Mouse (Mus musculus) CH12.LX (cell line): ENCODE data around the gene Gabarapl2. TPM values are rescaled to one million over a fixed set of nuclear protein-coding genes. Genes with fewer than 3 reads are reported as not detected.

Source experiments
- DNase-seq: peaks from one replicate; pipeline ENCODE4 v3.0.0-alpha.2; 2013; ENCODE audit errors: extremely low read depth
- H3K27ac ChIP-seq: 2 replicates; pipeline ENCODE4 v1.5.1; 2012; ENCODE audit warnings: low read depth, mild to moderate bottlenecking, control low read depth, moderate library complexity; ENCODE audit not compliant: insufficient read depth
- H3K27me3 ChIP-seq: replicated peaks from 2 replicates; pipeline ENCODE3; 2012; ENCODE audit warnings: inconsistent platforms
- H3K36me3 ChIP-seq, 2 experiments: replicated peaks in 1 of 2; 2 replicates each; pipeline versions ENCODE3 to v1.6.1; 2012; ENCODE audit warnings: inconsistent platforms in 1 of 2, low read length in 1 of 2, mild to moderate bottlenecking in 1 of 2, mixed read lengths in 1 of 2, moderate library complexity in 1 of 2; ENCODE audit not compliant: control insufficient read depth in 1 of 2, insufficient read depth in 1 of 2
- H3K4me1 ChIP-seq, 2 experiments: 2 replicates each; pipeline ENCODE4 v1.6.1; 2012; ENCODE audit warnings: inconsistent platforms in 1 of 2, moderate library complexity in 1 of 2; ENCODE audit not compliant: insufficient read depth in 2 of 2, control insufficient read depth in 1 of 2
- H3K4me2 ChIP-seq: 2 replicates; pipeline ENCODE4 v1.6.1; 2012; ENCODE audit warnings: low read depth, mild to moderate bottlenecking, control low read depth; ENCODE audit not compliant: poor library complexity, insufficient read depth, severe bottlenecking
- H3K4me3 ChIP-seq, 3 experiments: fragments of 150-350 bp in 1 of 3; sonication (generic) in 1 of 3; replicated peaks in 1 of 3; 2 replicates each; pipeline versions ENCODE3 to v1.5.1; 2011 to 2012; ENCODE audit warnings: low read depth in 2 of 3, low read length in 2 of 3, mild to moderate bottlenecking in 2 of 3, moderate library complexity in 2 of 3, control low read depth in 1 of 3, improper control_type of control experiment in 1 of 3, inconsistent platforms in 1 of 3, mixed read lengths in 1 of 3; ENCODE audit not compliant: poor library complexity in 1 of 3
- H3K79me2 ChIP-seq: replicated peaks from 2 replicates; pipeline ENCODE4 v1.6.1; 2012; ENCODE audit warnings: mild to moderate bottlenecking, moderate library complexity; ENCODE audit not compliant: control insufficient read depth, poor library complexity, insufficient read depth, severe bottlenecking; ENCODE audit errors: extremely low read depth
- H3K9ac ChIP-seq: 2 replicates; pipeline ENCODE4 v1.6.1; 2012; ENCODE audit warnings: low read depth, mild to moderate bottlenecking, control low read depth, moderate library complexity; ENCODE audit not compliant: insufficient read depth
- H3K9me3 ChIP-seq: replicated peaks from 2 replicates; pipeline ENCODE3; 2012; ENCODE audit warnings: low read length, inconsistent platforms, mixed read lengths
- BHLHE40 ChIP-seq: IDR thresholded peaks from 2 replicates; pipeline ENCODE4 v1.6.1; 2011; ENCODE audit warnings: mild to moderate bottlenecking, low read depth, low read length, improper control_type of control experiment
- CHD1 ChIP-seq: IDR thresholded peaks from 2 replicates; pipeline ENCODE4 v1.6.1; 2012; ENCODE audit warnings: low read depth, low read length, improper control_type of control experiment, inconsistent platforms
- CHD2 ChIP-seq: IDR thresholded peaks from 2 replicates; pipeline ENCODE4 v1.6.1; 2011; ENCODE audit warnings: low read length, improper control_type of control experiment
- CTCF ChIP-seq, 2 experiments: IDR thresholded peaks in 1 of 2; conservative IDR thresholded peaks in 1 of 2; 2 replicates each; pipeline ENCODE4 v1.5.1; 2011 to 2012; ENCODE audit warnings: low read depth in 2 of 2, low read length in 2 of 2, improper control_type of control experiment in 1 of 2, inconsistent platforms in 1 of 2, mild to moderate bottlenecking in 1 of 2, moderate library complexity in 1 of 2
- E2F4 ChIP-seq: IDR thresholded peaks from 2 replicates; pipeline ENCODE4 v1.6.1; 2011; ENCODE audit warnings: low read depth, low read length, improper control_type of control experiment; ENCODE audit not compliant: insufficient replicate concordance
- ELF1 ChIP-seq: IDR thresholded peaks from 2 replicates; pipeline ENCODE4 v1.6.1; 2014; ENCODE audit warnings: low read depth, mild to moderate bottlenecking, inconsistent platforms, low read length, improper control_type of control experiment
- EP300 ChIP-seq: IDR thresholded peaks from 2 replicates; pipeline ENCODE4 v1.6.1; 2011; ENCODE audit warnings: low read length, improper control_type of control experiment
- ETS1 ChIP-seq: conservative IDR thresholded peaks from 2 replicates; pipeline ENCODE4 v1.6.1; 2012; ENCODE audit warnings: low read depth, mild to moderate bottlenecking, inconsistent platforms, low read length, improper control_type of control experiment, moderate library complexity
- GABPA ChIP-seq: IDR thresholded peaks from 2 replicates; pipeline ENCODE4 v1.6.1; 2012; ENCODE audit warnings: low read depth, low read length, improper control_type of control experiment, inconsistent platforms; ENCODE audit not compliant: insufficient replicate concordance
- HCFC1 ChIP-seq: IDR thresholded peaks from 2 replicates; pipeline ENCODE4 v1.6.1; 2012; ENCODE audit warnings: low read depth, mild to moderate bottlenecking, inconsistent platforms, low read length, improper control_type of control experiment
- IRF4 ChIP-seq: IDR thresholded peaks from 2 replicates; pipeline ENCODE4 v1.6.1; 2014; ENCODE audit warnings: low read depth, mild to moderate bottlenecking, inconsistent platforms, low read length, improper control_type of control experiment
- JUN ChIP-seq: IDR thresholded peaks from 2 replicates; pipeline ENCODE4 v1.6.1; 2011; ENCODE audit warnings: low read depth, mild to moderate bottlenecking, low read length, improper control_type of control experiment, moderate library complexity; ENCODE audit not compliant: insufficient read depth
- KAT2A ChIP-seq: IDR thresholded peaks from 2 replicates; pipeline ENCODE4 v1.6.1; 2012; ENCODE audit warnings: low read length, improper control_type of control experiment, inconsistent platforms; ENCODE audit not compliant: insufficient replicate concordance
- MAX ChIP-seq: IDR thresholded peaks from 2 replicates; pipeline ENCODE4 v1.6.1; 2011; ENCODE audit warnings: low read length, improper control_type of control experiment
- MAZ ChIP-seq: IDR thresholded peaks from 2 replicates; pipeline ENCODE4 v1.6.1; 2012; ENCODE audit warnings: low read depth, mild to moderate bottlenecking, inconsistent platforms, low read length, improper control_type of control experiment, moderate library complexity
- MEF2A ChIP-seq: IDR thresholded peaks from 2 replicates; pipeline ENCODE4 v1.6.1; 2014; ENCODE audit warnings: low read depth, mild to moderate bottlenecking, inconsistent platforms, low read length, improper control_type of control experiment, borderline replicate concordance
- MXI1 ChIP-seq: IDR thresholded peaks from 2 replicates; pipeline ENCODE4 v1.6.1; 2011; ENCODE audit warnings: mild to moderate bottlenecking, low read depth, low read length, improper control_type of control experiment
- MYC ChIP-seq: IDR thresholded peaks from 2 replicates; pipeline ENCODE4 v1.6.1; 2011; ENCODE audit warnings: low read depth, mild to moderate bottlenecking, improper control_type of control experiment, low read length
- NELFE ChIP-seq: IDR thresholded peaks from 2 replicates; pipeline ENCODE4 v1.6.1; 2011; ENCODE audit warnings: low read depth, low read length, improper control_type of control experiment
- POLR2A ChIP-seq: IDR thresholded peaks from 2 replicates; pipeline ENCODE4 v1.6.1; 2011; ENCODE audit warnings: low read depth, mild to moderate bottlenecking, improper control_type of control experiment, low read length
- RAD21 ChIP-seq: IDR thresholded peaks from 2 replicates; pipeline ENCODE4 v1.6.1; 2011; ENCODE audit warnings: low read depth, mild to moderate bottlenecking, low read length, improper control_type of control experiment, moderate library complexity
- SIN3A ChIP-seq: IDR thresholded peaks from 2 replicates; pipeline ENCODE4 v1.6.1; 2012; ENCODE audit warnings: low read length, improper control_type of control experiment, inconsistent platforms
- SMC3 ChIP-seq: IDR thresholded peaks from 2 replicates; pipeline ENCODE4 v1.6.1; 2011; ENCODE audit warnings: low read depth, low read length, improper control_type of control experiment
- TBP ChIP-seq: conservative IDR thresholded peaks from 2 replicates; pipeline ENCODE4 v1.6.1; 2011; ENCODE audit warnings: low read depth, low read length, improper control_type of control experiment
- TCF12 ChIP-seq: IDR thresholded peaks from 2 replicates; pipeline ENCODE4 v1.6.1; 2014; ENCODE audit warnings: low read depth, mild to moderate bottlenecking, inconsistent platforms, low read length, improper control_type of control experiment
- USF1 ChIP-seq: IDR thresholded peaks from 2 replicates; pipeline ENCODE4 v1.6.1; 2014; ENCODE audit warnings: low read depth, mild to moderate bottlenecking, inconsistent platforms, low read length, improper control_type of control experiment
- ZKSCAN1 ChIP-seq: IDR thresholded peaks from 2 replicates; pipeline ENCODE4 v1.6.1; 2012; ENCODE audit warnings: low read depth, inconsistent platforms, low read length, improper control_type of control experiment, borderline replicate concordance
- ZMIZ1 ChIP-seq: IDR thresholded peaks from 2 replicates; pipeline ENCODE4 v1.6.1; 2012; ENCODE audit warnings: low read depth, mild to moderate bottlenecking, inconsistent platforms, low read length, improper control_type of control experiment
- ZNF384 ChIP-seq: IDR thresholded peaks from 2 replicates; pipeline ENCODE4 v1.6.1; 2012; ENCODE audit warnings: low read depth, low read length, improper control_type of control experiment, inconsistent platforms
- dilution Hi-C: fragments of 300-500 bp; cut with MboI; formaldehyde crosslinking; loops from 2 replicates; pipeline ENCODE4 v1.14.3; 2020; ENCODE audit warnings: low sequenced_read_pairs; ENCODE audit not compliant: extremely low pct_unique_long_range_greater_than_20kb, extremely low pct_ligation_motif_present
- in situ Hi-C: fragments of 300-500 bp; cut with MboI; formaldehyde crosslinking; loops from 3 replicates; pipeline ENCODE4 v1.14.3; 2019; ENCODE audit warnings: low sequenced_read_pairs, low pct_ligation_motif_present, low pct_unique_long_range_greater_than_20kb, mixed read lengths
- polyA plus RNA-seq: library from polyadenylated mRNA; unstranded; fragments of >175 nt; gene quantifications from 2 replicates; pipeline ENCODE4 v1.2.1, GENCODE M21; 2012; ENCODE audit warnings: low read depth; ENCODE audit not compliant: insufficient read length
- total RNA-seq, 2 experiments: library from RNA; depleted of rRNA; stranded (reverse); fragments of 300-350 nt in 1 of 2; fragments of >200 nt in 1 of 2; gene quantifications; 2 replicates each; pipeline ENCODE4 v1.2.3; 2012 to 2014

The Gabarapl2 gene
- total and polyA plus RNA-seq, 3 experiments = 29.8 to 61.0 (median 42.1) TPM

DNA sequence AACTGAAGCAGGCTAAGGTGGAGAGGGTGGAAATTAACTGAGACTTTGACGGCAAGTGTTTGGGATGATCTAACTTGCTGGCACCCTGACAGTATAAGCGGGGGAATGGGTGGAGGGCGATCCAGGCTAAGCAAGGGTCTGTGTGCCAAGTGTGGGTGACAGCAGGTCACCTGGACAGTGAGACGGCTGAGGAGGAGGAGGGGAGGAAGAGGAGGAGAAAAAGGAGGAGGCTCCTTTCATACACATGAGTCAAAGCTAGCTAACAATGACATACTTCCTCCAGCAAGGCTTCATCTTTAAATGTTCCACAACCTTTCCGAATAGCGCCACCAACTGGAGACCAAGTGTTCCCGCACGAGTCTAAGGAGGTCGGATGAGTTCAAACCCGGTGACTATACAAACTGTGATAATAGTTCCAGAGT, 17.1 kb upstream of the Gabarapl2 start:
- Histone ChIP-seq H3K4me2 (peak overlapping the region; percentile 42; the same call in 1 of the 2 replicates), H3K27me3 (no peaks in the 10 kb centered on the region), H3K79me2 (no peaks in the 10 kb centered on the region), H3K9me3 (no peaks in the 10 kb centered on the region), H3K4me1 (peaks cover 0 to 4% of the 10 kb centered on the region in 2 experiments; a peak in 2 of 4 replicates), H3K9ac (no peak overlapping the region; the same call in 1 of the 2 replicates), H3K36me3 (no peaks in the 10 kb centered on the region), H3K4me3 (peak overlapping the region; percentile 16 to 42 (median 36)), H3K27ac (no peak overlapping the region)
- DNase-seq = peak; percentile 89
- in situ Hi-C loops (no loop called here), dilution Hi-C loops (no loop called here)
- TF ChIP-seq POLR2A = peak; percentile 52
- no peak for TF ChIP-seq TCF12
- 0 out of 2 replicates have a peak, but pooled peaks have one; percentile 15 for TF ChIP-seq ETS1
- TF ChIP-seq GABPA = no peak
- peak; percentile 64; the same call in 1 of the 2 replicates for TF ChIP-seq IRF4
- TF ChIP-seq JUN = 0 out of 2 replicates have a peak, but pooled peaks have one; percentile 23
- no peak for TF ChIP-seq ELF1
- TF ChIP-seq ZNF384 = no peak
- no peak for TF ChIP-seq SIN3A
- TF ChIP-seq NELFE = 0 out of 2 replicates have a peak, but pooled peaks have one; percentile 35
- peak; percentile 74 for TF ChIP-seq RAD21
- TF ChIP-seq KAT2A = no peak
- no peak for TF ChIP-seq CHD2
- TF ChIP-seq MEF2A = no peak
- peak; percentile 52 for TF ChIP-seq HCFC1
- no peak for TF ChIP-seq CHD1
- peak; percentile 64; the same call in 1 of the 2 replicates for TF ChIP-seq MAX
- no peak for TF ChIP-seq BHLHE40
- no peak for TF ChIP-seq E2F4
- TF ChIP-seq MYC = peak; percentile 84
- no peak for TF ChIP-seq EP300
- TF ChIP-seq MAZ = no peak
- peak; percentile 67 to 85 for TF ChIP-seq CTCF (conservative IDR thresholded peaks at IDR 0.05 in 1 of 2, IDR thresholded peaks at IDR 0.05 in 1 of 2; ENCODE audit: low read depth in 2 of 2, low read length in 2 of 2)
- TF ChIP-seq ZMIZ1 = no peak
- peak; percentile 60; the same call in 1 of the 2 replicates for TF ChIP-seq TBP
- no peak for TF ChIP-seq USF1
- no peak for TF ChIP-seq ZKSCAN1
- peak; percentile 57 for TF ChIP-seq SMC3
- TF ChIP-seq MXI1 = no peak
